Mouse (Mus musculus) stomach, postnatal 0 days (tissue): ENCODE results near the gene 9430015G10Rik.

Experiments used
- CTCF ChIP-seq: IDR thresholded peaks from 2 replicates; pipeline ENCODE4 v1.5.1; 2016; ENCODE audit warnings: antibody characterized with exemption, low read depth, mild to moderate bottlenecking, moderate library complexity
- EP300 ChIP-seq: optimal IDR thresholded peaks from 2 replicates; pipeline ENCODE3; 2016; ENCODE audit warnings: antibody characterized with exemption

- TF ChIP-seq CTCF, result no peak
- no peak for TF ChIP-seq EP300
Observed at GRCm38 (mm10) chr4:156065156-156065894, 44.5 kb upstream of the 9430015G10Rik start.
